Mouse (Mus musculus): Measurements from ENCODE around the gene Gm20894.

Gene Gm20894

DNA sequence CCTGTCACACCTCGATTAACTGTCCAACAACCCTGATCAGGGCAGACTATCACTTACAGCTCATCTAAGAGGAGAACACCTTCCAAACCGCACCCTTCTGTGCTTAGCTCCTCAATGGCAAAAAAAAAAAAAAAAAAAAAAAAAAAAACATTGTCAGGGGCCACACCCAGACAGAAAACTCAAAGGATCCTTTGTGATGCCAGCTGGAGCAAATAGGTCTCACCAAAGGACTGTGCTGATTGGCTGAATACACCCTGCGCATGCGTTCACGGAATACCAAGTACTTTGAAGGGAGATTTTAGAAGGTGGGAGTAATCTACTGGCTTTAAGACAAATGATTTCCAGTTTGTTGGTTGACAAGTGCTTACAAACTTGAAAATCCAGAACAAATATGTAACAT is at the start of gene Gm20894:
Gene Gm20894, minus strand, starts transcription at position 101 of the 400 bp plus-strand sequence.
- WGBS, result no CpG with 5 or more reads among the region's 5 CpGs
